Mouse (Mus musculus) right cerebral cortex, postnatal 25 days (tissue): Measurements from ENCODE around the gene Clns1a.

Experiments
- DNase-seq: peaks from one replicate; pipeline ENCODE4 v3.0.0; 2022

Gene Clns1a

GRCm38 (mm10) chr7:97766406-97767166 is 70.2 kb downstream of the Clns1a start:
- DNase-seq = no peak

- no peak for DNase-seq
Observed at GRCm38 (mm10) chr7:97767841-97768240, 71.4 kb downstream of the Clns1a start.

- DNase-seq = no peak
Observed at GRCm38 (mm10) chr7:97769020-97769419, 72.6 kb downstream of the Clns1a start.
